Mouse (Mus musculus) left cerebral cortex, adult 8-10 months (tissue): ENCODE data around the gene Lhfpl4. TPM values are rescaled to one million over a fixed set of nuclear protein-coding genes. Genes with fewer than 3 reads are reported as not detected.

ENCODE experiments used
- DNase-seq, 2 experiments: peaks; one replicate each; pipeline ENCODE4 v3.0.0; 2022; ENCODE audit warnings: low spot score in 2 of 2
- total RNA-seq, 4 experiments: library from RNA; stranded (reverse); gene quantifications; 2 replicates each; pipeline ENCODE4 v1.2.4; 2022

Lhfpl4 gene
- total RNA-seq: 10 to 100 TPM; 80.5 to 86.0 (median 81.1) TPM

GRCm38 (mm10) chr6:113194841-113195595 is at the start of gene Lhfpl4:
TSS of gene Lhfpl4 (minus strand) at chr6:113195384.
- no peak for DNase-seq

GRCm38 (mm10) chr6:113242753-113243152 is 47.6 kb upstream of the Lhfpl4 start:
- DNase-seq: no peak

DNA sequence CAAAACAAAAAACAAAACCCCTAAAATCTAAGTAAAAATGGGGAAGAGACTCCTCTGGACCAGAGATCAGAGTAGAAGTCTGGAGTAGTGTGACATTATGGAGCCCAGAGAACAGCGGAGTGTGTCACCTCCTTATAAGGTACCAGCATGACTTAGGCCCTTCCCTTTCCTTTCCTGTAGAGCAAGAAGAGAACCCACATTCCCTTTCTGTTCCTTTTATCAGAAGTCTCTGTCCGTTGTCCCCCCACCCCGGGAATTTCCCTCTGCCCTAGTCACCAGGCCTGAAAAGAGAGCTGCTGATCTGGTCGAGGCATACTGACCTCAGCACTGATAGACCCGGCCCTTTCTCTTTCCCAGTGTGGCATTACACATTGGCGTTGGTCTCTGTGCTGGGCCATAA is 43.3 kb upstream of the Lhfpl4 start:
- no peak for DNase-seq

DNA sequence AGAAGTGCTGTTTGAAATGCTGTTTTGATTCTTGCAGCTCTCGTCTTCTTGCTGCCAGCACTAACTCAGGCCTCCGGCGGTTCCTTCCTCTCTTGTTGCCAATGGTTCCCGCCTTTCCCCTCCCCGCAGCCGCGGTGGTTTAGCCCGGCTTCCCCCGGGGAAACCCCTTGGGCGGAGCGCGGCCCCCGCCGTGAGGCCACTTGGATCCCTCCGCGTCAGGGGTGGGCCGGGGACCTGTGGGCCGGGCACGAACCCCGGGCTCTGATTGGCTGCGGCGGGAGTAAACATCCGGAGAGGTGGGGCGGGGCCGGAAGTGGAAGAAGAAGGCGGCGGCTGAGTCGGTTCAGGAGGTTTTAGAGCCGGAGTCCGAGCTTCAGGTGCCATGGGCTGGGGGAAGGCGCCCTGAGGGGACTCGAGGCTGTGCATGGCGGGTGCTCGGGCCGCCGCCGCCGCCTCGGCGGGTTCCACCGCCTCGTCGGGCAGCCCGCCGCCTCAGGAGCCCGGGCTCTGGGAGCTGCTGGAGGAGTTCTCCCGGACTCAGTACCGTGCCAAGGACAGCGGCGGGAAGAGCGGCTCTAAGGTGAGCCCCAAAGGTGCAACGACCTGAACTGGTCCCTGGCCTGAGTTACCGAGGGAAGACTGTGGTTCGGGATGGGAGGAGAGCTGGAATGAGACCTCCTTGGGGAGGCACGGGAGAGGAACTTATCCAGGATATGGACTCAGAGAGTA is 42.5 kb upstream of the Lhfpl4 start, which contains the start of gene Mtmr14:
Mtmr14 (plus strand) TSS at position 302 of the 729 bp plus-strand sequence.
- DNase-seq: peak; percentile 96 to 97

- DNase-seq: no peak
Measured at GRCm38 (mm10) chr6:113235141-113235540, 40.0 kb upstream of the Lhfpl4 start.

DNA sequence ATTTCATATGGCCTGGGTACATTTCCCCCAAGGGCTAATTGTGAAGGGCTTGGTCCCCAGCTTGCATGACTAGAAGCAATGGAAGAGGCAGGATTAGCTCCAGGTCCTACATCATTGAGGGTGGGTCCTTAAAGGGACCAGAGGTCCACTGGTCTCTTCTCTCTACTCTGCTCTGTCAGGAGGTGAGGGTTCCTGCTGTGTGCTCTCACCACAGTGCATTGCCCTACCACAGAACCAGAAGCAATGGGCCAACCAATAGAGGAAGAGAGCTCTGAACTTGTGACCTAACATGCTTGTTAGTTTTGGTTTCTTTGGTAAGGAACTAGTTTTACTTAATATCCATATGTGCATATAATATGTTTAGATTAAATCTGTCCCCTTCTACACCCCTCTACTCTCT is 31.5 kb upstream of the Lhfpl4 start:
- DNase-seq: no peak

GRCm38 (mm10) chr6:113225798-113226197 is 30.6 kb upstream of the Lhfpl4 start:
- no peak for DNase-seq

DNA sequence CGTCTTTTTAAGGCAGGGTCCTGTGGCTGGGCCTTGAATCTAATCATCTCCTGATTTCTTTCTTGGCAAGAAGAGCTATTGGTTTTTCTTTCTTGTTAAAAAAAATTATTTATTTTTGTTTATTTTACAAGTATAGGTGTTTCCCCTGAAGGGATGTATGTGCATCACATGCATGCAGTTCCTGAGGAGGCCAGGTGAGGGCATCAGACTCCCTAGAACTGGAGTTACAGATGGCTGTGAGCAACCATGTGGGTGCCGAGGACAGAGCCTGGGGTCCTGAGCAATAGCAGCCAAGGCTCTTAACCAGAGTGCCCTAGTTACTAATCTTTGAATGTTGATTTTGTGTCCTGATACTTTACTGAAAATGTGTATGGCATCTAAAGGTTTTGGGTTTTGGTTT is 21.1 kb upstream of the Lhfpl4 start:
- no peak for DNase-seq

DNA sequence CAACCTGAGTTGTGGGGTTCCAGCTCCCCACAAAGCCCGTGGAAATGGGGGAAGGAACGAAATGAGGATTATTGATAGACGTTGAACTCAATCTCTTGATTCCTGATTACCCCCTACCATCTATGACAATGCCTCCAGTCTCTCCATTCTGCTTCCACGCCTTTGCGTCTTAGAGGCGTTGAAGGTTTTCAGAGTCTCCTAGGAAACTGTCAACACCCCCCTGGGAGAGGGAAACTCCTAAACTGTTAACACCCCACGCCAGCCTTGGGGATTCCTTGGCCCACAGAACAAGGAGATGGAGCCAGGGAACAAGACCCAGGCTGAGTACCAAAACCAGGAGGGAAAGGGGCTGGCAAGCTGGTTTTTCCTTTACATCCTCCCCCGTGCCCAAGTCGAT is 410 bp upstream of the Lhfpl4 start:
- no peak for DNase-seq

DNA sequence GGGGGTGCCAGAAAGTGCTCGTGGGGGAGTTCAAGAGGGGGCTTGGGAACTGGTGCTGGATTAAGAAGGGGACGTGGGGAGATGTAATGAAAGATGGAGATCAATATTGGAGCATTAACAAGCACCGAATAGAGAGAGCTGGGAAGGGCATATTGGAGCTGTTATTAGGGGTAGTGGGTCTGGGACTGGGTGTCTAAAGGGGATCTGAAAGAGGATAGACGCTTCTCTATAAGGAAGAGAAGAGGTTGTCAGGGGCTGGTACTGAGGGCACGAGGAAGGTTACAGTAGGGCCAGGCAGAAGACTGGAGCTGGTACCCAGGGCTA is 705 bp downstream of the Lhfpl4 start:
- no peak for DNase-seq

DNA sequence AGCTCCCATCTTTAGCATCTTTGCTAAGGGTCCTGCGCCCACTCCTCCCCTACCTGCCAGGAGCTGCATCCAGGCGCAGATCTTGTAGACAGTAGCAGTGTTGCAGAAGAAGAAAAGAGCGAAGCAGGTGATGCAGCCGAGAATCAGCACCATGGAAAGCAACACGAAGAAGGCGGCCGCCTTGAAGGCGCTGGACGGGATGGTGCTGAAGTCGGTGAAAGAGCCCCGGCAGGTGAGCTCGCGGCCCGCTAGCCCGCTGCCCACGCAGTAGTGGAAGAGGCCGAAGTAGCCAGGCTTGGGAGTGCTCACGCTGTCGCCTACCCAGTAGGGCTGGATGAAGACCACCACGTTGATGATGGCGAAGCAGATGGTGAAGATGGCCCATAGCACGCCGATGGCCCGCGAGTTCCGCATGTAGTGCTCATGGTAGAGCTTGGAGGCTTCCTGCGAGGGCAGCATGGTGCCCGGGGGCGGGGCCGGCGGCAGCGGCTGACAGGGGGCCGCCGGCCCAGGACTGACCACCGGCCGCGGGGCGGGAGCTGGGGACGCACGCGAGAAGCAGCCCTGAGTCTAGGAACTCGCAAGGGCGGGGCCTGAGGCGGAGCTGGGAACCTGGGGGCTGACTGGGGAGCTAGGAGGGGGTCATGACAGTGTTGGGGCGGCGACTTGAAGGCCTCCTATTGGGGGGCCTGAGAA is 1.3 kb downstream of the Lhfpl4 start:
- no peak for DNase-seq

- no peak for DNase-seq
Measured at GRCm38 (mm10) chr6:113184866-113185525, 10.2 kb downstream of the Lhfpl4 start.

DNA sequence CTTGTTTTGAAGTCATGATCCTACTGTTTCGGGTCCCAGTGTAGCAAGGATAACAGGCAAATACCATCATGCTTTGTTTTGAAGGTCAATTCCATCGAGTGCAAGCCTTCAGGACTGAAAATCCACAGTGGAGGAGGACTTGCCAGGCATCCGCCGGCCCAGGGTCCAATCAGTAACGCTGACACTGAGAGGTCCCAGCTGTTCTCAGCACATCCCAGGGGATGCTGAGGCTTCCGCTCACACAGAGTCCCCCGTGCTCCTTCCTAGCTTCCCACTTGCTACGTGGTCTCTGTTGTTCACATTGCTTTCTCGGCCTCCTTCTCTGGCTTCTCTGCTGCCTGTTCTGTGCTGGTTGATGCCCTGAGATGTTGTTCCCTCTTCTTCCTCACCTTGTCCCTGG is 11.0 kb downstream of the Lhfpl4 start:
- no peak for DNase-seq

DNA sequence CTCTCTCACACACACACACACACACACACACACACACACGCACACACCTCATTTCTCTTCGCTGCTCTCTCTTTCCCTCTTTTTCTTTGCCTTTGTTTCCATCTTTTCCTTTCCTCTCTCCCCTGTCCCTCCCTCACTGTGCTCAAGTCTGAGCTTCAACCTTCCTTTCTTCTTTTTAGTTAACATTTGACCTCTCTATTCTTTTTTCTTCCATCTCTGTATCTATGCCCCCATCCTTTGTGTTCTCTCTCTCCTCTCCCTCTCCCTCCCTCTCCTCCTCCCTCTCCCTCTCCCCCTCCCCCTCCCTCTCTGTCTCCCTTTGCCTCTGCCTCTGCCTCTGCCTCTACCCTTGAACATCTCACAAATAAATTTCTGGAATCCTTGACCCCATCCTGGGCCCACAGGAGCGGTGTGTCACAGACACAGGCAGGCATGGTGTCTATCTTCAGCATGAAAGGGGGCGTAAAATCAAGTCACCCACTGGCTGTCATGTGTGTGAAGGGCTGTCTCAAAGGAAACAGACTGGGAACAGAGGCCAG is 15.9 kb downstream of the Lhfpl4 start:
- DNase-seq: no peak

DNA sequence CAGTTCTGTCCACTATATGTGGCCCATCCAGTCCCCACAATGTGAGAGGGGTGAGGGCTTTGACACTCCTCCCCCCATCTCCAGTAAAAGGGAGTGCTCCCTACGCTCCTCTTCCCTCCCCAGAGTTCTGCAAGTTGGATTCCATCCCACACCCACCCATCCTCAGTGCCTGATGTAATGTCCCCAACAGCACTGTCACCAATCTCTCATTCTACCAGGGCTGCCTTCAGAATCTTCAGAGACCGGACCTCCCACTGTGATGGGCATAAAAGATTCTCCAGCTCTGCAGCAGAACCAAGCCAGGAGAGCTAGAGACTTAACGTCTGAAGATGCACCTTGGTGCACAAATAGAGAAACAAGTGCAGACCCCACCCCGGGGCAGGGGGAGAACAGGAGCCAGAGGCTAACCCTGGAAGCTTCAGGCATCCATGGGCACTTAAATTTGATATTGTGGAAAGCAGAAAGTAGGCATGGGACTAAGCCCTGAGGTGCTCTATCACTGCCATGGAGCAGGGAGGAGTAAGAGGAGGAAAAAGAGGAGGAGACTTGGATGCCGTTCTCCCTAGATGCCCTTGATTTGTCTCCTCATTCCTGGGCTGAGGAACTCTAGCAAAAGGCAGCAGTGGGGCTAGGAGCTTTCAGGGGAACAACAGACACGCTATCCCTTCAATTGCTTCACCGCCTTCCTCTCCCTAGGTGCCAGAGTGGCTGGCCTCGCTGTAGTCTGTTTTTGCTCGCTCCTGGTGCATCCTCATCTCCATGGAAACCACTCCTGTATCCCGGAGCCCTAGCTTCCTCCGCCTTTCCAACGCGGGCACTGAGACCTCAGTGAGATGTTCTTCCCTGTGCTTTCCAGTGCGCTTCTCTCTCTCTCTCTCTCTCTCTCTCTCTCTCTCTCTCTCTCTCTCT is 16.6 kb downstream of the Lhfpl4 start:
- DNase-seq: peak; percentile 49 to 73

GRCm38 (mm10) chr6:113176613-113177012 is 18.6 kb downstream of the Lhfpl4 start:
- no peak for DNase-seq

GRCm38 (mm10) chr6:113175469-113175868 is 19.7 kb downstream of the Lhfpl4 start:
- DNase-seq: no peak

- no peak for DNase-seq
Measured at GRCm38 (mm10) chr6:113172568-113172967, 22.6 kb downstream of the Lhfpl4 start.

DNA sequence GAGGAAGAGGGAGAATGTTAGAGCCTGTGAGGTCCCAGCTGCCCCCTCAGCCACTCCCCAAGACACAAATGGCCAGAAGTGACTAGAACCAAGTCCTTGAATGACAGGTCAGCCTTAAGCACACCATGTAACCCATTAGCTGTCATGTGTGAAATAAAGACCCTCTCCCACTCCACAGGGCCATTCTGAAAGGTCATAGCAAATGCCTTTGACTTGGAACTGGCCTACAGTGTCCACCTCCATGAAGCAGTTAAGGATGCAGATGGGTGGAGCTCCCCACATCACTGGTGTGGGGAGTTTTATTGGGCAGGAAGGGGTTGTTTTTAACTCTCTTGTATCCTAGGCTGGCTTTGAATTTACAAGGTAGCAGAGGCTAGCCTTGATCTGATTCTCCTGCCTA is 23.2 kb downstream of the Lhfpl4 start:
- DNase-seq: no peak

DNA sequence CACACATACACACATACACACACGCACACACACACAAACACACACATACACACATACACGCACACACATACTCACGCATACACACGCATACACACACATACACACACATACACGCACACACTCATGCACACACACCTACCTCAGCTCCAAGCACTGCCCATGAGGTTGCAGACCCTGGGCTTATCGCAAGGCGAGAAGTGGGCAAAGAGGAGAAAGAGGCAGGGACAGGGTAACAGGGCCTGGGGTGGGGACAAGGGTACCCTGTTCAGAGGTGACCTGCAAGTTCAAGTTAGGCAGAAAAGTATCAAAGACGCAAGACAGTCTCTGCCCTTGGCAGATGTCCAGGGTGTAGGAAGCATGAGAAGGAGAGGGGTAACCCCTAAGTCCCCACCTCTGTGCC is 24.5 kb downstream of the Lhfpl4 start:
- no peak for DNase-seq

- no peak for DNase-seq
Measured at GRCm38 (mm10) chr6:113169852-113170251, 25.3 kb downstream of the Lhfpl4 start.
